Mouse (Mus musculus) cerebellum, postnatal 36 days (tissue): ENCODE measurements around the gene Mum1.

Experiments used
- DNase-seq, 2 experiments: peaks; one replicate each; pipeline ENCODE4 v3.0.0; 2021 to 2022; ENCODE audit warnings: mixed read lengths in 2 of 2

The Mum1 gene

DNA sequence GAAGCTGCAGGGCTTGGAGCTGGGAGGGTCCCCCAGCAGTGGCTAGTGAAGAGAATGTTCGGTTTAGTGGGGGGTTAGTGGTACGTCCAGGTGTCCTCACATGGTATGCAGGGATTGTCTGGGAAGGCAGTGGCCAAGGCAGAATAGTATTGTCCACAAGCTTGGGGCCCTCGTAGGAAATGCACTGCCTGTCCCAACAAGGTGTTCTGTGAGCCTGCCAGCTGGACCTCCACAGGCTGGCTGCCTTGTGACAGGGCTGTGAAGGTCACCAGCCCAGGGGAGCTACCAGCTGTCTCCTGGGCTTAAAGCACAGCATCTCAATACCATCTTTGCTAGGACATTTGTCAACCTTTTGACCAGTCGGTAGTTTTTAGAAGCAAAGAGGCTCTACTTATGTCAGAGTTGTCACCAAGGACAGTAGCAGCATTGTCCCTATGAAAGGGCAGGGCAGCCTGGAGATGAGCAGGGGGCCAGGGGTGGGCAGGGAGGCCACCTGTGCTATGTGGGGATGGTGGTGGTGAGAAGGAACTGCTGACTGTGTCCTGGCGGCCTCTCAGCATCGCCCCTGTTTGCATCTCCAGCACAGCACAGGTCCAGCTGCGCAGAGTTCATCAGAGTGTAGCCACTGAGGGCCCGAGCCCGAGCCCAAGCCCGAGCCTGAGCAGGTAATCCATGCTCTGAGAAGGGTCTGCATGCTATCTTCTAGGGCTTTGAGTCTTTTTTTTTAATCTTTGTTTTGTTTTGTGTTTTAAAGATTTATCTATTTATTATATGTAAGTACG is 26.4 kb downstream of the Mum1 start:
- no peak for DNase-seq

DNA sequence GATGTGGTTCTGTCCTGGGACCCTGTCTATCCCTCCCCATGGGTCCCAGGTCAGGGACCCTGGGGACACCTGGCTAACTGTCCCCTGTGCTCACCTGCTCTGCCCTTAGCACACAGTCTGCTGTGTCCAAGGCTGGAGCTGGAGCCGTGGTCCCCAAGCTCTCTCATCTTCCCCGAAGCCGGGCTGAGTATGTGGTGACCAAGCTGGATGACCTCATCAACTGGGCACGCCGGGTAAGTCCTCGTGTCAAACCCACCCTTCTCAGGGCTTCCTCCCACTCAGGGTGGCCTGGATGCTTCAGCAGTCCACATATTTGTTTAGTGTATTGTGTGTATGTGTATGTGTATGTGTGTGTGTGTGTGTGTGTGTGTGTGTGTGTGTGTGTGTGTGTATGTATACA is 27.3 kb downstream of the Mum1 start:
- DNase-seq: no peak

DNA sequence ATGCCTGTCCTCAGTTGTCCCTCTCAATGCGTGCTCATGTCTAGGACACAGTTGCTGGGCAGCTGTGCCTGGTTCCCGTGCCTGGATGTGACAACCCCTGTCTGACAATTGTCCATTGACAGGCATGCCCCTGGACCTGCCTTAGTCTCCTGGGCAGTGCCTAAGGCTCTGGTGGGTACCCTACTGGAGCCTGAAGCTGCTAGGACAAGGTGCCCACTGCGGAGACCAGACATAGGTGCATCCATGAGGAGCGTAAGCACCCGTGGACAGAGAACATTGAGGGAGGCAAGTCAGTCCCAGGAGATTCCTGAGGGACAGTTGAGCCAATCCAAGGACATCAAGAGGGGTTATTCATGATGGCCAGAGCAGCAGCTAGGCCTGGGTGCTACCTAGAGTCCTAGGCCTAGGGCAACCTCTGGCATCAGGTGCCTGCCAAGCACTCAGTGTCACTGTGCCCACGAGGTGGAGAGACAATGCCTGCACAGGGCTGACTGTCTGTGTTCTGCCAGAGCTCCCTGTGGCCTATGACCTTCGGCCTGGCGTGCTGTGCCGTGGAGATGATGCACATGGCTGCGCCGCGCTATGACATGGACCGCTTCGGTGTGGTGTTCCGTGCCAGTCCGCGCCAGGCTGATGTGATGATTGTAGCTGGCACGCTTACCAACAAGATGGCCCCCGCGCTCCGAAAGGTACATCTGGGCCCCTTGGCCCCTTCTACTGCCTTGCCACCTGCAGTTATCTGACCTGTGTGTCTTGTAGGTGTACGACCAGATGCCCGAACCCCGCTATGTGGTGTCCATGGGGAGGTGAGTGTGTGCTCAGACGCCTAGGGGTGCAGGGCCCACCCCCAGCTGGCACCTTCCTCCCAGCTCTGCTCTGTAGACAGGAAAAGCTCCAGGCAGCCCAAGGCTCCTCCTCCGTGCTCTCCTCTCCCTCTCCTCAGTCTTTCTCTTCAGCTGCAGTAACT is 28.4 kb downstream of the Mum1 start:
- DNase-seq: no peak

DNA sequence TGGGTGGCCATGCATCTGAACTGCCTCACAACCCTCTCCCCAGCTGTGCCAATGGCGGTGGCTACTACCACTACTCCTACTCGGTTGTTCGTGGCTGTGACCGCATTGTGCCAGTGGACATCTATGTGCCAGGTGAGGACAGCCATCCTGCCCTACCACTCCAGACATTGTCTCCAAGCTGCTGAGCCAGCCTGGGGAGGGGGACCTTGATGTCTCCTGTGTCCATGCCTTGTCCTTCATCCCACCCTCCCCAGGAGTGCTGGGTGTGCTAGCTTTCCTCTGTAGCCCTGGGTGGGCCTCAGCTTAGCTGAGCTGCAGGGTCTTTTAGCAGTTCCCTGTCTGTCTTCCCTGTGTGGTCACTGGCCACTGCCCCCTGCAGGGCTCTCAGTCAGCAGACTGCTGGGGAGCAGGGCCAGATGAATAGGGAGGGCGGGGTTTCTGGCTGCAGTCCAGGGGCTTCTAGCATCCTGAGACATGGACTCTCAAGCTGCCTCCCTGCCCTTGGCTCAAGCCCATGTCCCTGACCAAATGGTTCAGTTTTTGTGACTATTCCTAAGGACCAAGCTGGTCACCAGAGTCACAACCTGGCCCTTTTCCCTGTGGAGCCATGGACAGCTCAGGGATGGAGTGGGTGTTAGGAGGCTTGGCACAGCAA is 29.8 kb downstream of the Mum1 start:
- peak in 1 of 2 experiments; percentile 52 for DNase-seq

DNA sequence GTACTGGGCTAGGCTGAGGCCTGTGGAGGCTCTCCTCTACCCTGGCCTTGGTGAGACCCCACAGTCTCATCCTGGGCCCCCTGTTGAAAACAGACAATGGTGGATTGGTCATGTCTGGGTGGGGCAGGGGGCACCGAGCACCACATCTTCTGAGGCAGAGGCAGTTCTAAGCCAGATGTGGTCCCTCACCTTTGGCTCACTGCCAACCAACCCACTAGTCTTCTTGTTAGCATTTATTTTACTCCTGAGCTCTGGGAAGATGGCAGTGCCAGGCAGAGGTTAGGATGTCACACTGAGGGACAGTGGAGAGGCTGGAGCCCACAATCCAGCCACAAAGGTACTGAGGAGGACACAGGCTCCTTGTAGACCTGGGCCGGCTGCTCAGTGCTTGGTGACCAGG is 31.7 kb downstream of the Mum1 start:
- DNase-seq: no peak

DNA sequence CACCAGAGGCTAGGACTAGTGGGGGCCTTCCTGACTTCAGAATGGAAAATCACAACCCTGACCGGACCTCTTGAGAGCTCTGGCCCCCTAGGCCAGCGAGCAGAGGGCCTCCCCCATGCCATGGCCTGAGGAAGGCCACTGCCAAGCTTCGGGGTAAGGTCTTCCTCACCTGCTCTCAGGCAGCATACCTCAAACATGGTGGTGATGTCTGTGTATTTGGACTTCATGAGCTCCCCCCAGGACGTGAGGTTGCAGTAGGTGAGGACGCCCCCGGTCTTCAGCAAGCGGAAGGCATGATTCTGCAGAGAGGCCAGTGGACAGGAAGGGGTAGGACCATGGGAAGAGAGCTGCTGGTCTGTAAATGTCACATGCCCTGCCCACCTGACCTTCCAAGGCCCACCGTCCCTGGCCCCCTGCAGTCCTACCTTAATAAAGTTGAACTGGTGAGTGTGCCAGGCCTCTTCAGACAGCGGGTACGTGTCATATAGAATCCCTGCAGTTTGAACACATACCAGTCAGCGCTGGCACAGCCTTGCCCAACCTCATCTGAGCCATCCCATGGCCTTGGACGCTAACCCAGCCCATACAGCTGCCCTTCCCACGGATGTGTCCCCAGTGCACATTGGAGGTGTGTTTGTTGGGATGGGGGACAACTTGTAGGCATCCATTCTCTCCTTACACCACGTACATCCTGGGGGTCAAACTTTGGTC is 32.7 kb downstream of the Mum1 start:
- DNase-seq: no peak

DNA sequence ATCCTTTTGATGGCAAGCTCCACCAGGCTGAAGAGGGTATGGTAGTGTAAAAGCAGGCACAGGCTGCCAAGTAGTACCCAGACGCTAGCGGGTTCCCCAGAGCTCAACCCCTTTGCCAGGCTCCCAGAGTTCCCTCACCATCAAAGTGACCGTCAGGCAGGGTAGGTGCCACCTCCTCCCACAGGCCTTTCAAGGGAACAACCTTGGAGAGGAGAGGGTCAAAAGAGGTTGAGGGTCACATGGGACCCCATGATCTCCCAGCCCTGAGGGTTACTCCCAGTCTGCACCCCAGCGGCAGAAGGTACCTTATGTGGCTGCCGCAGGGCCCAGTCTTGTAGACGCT is 33.2 kb downstream of the Mum1 start:
- DNase-seq: no peak

DNA sequence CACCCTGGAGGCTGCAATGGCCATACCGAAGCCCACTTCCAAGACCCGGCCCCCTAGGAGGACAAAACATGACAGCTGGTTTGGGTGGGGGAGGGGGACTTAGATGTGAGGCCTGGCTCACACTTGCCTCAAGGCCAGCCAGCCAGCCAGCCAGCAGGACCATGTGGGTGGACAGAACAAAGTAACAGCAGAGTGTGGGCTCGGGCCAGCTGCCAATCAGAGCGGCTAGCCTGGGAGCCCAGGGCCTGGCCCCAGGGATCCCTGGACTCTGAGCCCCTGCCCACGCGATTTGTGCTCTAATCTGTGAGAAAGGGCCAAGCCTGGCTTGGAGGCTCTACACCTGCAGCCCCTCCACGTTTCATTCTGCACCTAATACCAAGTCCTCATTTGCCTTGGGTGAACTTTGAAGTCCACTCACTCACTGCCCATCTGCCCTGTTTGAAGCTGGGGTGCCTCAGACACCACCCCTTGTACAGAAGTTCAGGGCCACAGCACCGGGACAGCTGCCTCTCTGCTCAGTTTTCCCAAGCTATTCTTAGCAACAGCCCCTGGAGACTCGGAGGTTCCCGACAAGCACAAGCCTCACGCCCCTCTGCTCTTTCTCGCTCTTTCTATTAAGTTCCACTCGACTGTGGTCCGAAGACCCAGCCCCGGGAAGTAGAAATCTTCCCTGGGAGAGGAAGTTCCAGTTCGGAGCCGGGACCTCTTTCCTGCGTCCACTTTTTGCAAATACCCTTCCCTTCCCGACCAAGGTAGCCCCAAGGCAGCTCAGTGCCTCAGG is 33.8 kb downstream of the Mum1 start:
- peak; percentile 77 to 80 for DNase-seq

DNA sequence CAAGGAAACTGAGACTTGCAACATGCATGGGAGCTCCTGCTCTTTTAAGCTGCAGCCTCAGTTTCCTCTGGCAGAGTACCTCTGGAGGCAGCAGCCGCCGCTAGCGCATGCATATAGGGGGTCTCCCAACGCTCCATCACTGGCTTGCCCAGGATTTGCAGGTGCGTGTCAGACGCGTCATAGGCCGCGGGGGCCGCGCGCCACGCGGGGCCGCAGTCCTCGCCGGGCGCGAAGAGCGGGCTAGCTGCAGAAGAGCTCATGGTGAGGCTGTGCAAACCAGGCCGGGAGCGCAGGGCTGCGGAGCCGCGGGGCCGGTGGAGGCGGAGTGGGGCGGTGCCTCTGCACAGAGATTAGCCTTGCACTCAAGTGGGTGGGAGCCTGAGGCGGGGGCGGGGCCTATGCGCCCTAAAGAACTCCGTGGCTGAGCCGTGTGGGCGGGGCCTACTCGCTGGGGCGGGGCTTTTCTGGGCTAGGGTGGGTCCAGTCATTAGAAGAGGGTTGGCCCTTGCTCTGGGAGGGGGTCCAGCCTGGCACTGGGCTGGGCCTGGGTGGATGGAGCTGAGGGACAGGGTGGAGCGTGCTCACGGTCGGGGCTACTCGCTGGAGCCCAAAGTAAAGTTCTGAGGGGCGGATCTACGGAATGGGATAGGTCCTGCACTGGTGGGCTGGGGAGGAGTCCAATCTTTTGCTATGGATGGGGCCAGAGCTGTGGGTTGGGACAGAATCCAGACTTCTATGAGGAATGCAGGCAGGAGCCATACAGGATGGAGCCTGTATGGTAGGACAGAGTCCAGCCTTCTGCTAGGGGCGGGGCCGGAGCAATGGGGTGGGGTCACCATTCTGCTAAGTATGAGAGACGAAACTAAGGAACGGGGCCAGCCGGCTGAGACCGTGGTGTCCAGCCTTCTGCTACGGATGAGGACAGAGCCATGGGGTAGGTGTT is 34.7 kb downstream of the Mum1 start, which contains the start of the genes Gamt and Dazap1:
Gene Gamt, minus strand, starts transcription at position 371 of the 943 bp plus-strand sequence.
Gene Dazap1, plus strand, starts transcription at position 845 of the 943 bp plus-strand sequence.
- DNase-seq: peak; percentile 88 to 93

DNA sequence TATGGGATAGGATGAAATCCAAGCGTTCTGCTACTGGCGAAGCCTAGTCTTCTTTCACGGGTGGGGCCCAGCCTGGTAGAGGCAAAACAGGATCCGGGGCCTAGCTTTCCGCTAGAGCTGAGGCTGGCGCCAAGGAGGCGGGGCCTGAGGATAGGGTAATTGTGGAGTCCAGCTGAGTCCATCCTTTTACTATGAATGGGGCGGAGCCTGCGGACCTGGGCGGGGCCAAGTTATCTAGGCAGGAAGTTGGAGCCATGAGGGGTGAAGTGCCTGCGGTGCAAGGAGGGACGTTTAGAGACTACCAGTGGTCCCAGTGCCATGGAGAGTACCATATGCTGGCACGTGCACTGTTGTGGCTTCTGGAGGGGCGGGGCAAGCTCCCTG is 35.3 kb downstream of the Mum1 start:
- DNase-seq: peak; percentile 85 to 90

DNA sequence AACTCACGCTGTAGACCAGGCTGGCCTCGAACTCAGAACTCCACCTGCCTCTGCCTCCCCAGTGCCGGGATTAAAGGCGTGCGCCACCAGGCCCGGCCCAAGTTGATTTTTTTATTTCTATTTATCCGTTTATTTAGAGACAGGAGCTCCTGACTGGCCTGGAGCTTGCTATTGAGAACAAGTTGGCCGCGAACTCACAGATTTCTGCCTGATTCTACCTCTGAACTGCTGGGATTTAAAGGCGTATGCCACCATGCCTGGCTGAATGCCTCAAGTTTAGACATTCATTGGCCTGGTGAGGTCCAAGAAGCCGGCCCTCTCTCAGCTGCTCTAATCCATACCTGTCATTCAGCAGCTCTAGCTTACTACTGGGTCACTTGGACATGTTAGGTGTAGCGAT is 35.9 kb downstream of the Mum1 start:
- DNase-seq: no peak

DNA sequence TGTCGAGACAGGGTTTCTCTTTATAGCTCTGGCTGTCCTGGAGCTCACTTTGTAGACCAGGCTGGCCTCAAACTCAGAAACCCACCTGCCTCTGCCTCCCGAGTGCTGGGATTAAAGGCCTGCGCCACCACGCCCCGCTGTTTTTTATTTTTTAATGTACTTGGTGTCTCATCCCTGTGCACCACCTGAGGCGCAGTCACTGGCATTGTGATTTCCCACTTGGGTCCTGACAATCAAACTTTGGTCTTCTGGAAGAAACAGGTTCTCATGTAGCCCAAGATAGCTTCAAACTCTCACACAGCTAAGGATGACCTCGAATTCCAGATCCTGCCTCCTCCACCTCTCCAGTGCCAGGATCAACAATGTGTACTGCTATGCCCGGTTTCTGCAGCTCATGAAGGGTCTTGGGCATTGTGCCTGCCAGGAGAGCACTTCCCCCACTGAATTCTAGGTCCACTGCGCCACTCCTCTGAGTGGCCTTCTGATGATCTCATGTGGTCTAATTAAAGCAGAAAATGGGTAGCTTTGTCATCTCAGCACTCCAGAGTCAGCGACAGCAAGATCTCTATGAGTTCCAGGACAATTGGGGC is 36.6 kb downstream of the Mum1 start:
- DNase-seq: no peak

DNA sequence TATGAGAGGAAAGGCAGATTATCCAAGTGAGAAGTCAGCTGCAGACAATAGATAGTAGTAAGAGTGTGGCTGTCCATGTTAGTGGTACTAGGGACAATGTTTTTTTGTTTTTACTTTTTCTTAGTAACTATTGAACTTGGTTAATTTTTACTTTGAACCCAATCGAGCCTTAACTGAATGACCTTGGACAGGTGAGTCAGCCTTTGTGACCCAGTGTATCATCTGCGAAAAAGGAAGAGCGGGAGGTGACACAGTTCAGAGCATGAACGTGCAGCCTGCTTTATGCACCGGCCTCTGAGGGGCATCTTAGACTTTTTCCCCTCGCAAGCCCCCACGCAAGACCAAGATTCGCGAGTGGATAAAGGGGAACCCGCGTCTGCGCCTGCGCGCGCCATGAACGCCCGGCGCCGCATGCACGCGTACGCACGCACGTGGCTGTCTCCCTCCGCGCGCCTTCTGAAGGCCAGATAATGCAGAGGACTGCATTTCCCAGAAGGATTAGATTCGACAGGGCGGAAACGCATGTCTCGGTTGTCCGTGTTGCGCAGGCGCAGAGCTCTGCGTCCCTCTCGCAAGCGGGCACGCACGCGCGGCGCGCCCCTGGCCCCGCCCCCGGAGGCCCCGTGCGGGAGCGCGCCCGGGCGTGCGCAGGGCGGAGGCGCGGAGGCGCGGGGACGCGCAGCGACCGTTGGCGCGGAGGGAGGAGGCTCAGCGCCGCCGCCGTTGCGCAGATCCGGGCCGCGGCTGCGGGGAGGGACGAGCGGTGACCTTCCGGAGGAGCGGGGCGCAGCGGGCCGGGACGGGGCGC is 38.3 kb downstream of the Mum1 start:
- peak; percentile 98 to 100 for DNase-seq

DNA sequence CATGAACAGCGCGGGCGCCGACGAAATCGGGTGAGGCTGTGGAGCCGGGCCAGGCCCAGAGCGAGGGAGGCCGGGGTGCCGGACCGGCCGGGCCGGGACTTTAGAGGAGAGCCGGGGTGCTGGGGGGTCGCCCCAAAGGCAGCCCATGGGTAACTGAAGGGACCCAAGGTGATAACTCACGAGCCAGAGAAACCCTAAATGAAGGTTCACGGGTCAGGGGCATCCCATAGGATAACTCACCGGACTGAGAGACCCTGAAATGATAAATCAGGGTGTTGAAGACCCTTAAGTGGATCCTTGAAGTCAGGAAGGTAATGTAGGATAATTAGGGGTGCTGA is 38.9 kb downstream of the Mum1 start:
- DNase-seq: no peak

DNA sequence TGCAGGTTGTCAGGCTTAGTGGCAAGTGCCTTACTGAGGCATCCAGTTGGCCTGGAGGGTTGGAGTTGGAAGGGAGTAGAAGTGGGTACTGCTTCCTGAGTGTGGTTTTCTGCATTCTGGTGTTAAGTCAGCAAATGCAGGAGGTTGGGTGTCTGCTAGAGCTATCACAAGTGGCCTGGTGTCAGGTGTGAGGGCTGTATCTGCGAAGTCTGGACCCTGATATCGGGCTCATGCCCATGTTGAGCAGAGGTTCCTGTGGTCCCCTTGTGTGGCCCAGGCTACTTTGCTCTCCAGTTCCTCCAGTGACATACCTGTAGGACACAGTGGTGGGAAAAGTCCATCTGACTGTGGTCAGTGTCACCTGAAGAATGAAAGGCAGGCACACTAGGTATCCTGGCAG is 43.9 kb downstream of the Mum1 start:
- no peak for DNase-seq

DNA sequence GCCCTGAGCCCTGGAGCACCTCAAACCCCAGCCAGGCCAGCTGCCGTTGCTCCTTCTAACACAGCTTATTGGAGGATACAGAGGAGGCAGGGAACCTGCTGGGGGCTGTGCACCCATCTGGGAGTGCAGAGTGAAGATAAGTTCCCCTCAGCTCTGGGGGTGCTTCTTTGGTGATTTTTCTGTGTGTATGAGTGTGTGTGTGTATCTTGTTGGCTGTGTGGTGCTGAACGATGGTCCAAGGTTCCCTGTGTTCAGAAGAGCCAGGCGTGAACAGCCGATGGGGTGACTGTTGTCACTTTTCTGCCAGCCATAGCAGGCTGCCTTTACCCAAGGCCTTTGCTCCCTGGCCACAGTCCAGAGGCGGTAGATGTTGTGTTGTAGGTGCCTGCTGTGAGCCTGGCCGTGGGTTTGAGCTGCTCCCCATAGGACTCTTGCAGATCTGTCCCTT is 44.5 kb downstream of the Mum1 start:
- DNase-seq: peak; percentile 53 to 54

DNA sequence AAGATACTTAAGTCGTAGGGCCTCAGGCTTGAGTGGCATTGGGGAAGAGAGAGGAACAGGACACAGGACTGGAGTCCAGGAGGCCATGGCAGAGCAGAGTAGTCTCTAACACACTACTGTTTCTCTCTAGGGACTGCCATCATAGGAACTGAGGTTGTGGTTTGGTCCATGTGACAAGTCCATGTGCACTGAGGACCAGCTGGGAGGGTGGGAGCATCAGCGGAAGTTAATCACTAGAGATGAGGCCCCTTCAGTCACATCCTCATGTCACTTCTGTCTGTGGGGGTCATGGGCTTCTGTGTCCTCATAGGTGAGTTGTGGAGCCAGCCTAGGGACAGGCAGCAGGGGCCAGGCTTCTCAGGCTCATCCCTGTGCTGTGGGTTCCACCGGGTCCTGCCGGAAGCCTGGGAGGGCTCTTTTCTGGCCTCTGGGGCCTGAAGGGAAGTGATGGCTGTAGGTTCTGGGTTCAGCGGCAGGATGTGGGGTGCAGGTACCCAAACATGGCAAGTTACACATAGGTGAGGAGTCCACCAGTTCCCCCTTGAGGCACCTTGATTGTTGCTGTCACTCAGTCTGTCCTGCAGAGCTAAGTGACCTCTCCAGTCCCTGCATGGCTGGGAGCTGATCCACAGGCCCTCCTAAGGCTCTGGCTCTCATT is 45.1 kb downstream of the Mum1 start:
- no peak for DNase-seq

DNA sequence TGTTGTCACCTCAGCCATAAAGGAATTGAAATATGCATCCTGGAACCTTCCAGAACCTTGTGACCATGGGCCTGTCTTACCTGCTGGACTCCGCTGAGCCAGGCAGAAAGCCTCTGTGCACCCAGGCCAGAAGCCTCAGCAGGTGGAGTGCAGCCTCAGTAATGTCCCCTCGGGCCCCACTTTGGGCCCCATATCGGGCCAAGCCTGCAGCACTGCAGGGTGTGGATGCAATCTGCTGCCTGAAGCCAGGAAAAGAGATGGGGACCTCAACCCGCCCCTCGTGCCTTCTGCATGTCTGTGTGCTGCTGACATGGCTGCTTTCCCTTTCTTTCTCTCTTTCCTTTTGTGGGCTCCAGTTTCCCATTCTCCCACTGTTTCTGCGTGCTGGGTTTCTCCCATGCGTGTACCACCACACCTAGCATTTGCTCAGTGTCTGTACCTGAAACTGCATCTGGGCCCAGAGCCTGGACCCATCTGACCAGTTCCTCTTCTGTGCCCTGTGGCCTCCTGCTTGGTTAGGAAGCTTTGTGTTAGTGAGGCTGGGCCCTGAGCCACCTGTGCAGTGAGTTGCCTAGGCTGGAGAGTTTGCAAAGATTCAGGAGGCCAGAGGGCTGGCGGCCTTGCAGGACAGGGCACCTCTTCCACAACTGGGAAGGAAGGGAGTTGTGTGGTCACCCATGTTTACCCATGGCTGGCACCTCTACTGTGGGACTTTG is 45.8 kb downstream of the Mum1 start:
- DNase-seq: no peak
